Mouse (Mus musculus) kidney, adult 11 months (tissue): ENCODE measurements around the gene Zfp780b.
"Not testable (repeated sequence)": the region's sequence is repeated elsewhere in the genome, so short reads cannot be mapped to it uniquely, and the experiment has no call there.

Experiments used
- DNase-seq: peaks from one replicate; pipeline ENCODE4 v3.0.0; 2022

The Zfp780b gene

DNA sequence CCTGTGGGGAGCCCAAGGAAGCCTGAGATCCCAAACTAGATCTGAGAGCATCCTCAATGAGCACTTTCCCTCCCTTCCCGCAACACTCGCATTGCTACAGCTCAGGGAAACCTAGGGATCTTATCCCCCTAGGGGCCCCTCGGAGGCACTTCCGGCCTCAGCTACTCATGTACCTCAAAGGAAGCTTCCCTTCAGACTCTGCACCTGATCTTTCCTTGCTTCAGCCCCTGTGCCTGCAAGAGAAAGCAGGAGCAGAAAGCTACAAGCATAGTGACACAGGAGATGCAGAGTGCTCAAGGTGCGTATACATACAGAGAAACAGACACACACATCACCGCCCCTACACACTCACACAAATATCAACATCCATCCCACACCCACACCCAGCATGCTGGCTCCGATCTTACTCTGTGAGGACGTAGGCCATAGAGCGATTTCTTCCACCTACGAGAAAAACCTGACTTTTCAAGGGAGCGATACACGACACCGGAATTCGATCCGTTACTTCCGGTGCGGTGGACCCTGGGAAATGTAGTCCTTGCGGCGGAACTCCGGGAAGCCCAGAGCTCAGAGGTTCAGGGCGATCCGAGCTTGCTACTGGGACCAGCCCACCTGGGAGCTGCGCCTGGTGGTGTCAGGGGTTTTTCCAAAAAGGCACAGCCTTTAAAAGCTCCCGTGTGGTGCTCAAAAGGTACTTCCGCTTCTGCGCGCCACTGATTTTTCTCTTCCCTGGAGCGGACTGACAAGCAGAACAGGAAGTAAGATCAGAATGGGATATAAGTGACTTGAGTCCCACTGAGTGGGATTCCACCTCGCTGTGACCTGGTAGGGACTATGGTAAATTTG, at the start of gene Zfp780b:
TSS of gene Zfp780b (minus strand) at position 489 of the 846 bp plus-strand sequence.
- DNase-seq, result peak; percentile 73

DNA sequence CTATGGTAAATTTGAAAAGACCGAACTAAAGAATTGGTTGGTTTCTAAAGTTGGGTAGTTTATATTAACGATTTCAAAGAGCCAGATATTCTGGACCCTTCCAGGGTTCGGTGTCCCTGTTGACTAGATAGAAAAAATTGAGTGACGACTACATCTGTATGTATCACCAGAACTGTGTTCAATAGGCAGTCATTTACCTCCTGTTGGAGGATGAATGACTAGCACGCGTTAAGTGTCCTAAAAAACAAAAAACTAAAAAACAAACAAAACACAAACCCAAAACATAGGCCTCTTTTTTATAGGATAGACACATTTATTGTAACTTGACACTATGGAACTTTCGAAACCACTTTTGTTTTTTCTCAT, 35.5 kb upstream of the Zfp780b start:
- DNase-seq, result no peak

DNA sequence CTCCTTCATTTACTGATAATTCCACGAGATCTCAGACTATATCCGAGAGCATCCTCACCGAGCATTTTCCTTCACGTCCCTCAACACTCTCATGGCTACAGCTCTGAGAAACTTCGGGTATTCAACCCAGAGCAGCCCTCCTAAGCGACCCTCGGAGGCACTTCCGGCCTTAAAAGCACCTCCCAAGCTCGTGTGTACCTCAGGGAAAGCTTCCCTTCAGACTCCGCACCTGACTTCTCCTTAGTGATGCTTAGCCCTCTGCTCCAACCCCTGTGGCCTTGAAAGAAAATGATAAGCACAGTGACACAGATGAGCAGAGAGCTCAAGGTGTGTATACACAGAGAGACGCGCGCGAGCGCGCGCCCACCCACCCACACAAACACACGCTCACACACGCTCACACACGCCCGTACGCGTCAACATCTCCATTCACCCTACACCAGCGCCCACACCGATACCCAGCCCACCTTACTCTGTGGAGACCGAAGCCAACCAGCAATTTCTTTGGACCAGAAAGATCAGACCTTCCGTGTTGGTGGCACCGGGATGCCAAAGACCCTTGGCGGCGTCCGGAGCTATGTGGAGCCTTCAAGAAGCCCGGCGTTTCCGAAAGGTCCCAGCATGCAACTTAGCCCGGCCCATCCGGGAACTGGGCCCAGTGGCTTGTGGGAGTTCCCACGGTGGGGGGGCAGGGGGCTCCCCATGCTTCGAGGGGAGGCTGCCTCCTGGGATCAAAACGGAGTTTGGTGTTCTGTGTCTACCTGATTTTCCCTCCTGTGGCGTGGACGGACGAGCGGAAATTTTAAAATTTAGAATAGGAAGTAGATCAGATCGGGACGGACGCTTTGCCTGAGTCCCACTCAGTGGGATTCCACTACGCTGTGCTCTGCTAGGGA, 34.8 kb upstream of the Zfp780b start, which contains the start of gene Zfp850:
TSS of gene Zfp850 (minus strand) at position 567 of the 896 bp plus-strand sequence.
- DNase-seq, result peak; percentile 59

DNA sequence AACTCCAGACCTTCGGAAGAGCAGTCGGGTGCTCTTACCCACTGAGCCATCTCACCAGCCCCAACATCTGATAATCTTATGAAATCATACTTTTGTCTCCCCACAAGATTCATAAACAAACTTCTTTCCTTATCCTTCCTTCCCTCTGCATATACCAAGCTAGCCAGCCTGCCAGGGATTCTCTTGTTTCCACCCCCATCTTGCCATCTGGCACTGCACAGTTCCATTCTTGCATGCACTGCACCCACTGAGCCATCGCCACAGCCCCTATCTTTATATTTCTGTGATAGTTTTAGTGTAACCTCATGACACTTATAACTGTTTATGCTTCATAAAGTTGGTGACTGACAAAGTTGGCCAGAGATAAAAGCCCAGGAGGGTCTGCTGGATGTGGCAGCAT, 31.3 kb upstream of the Zfp780b start:
- no peak for DNase-seq

DNA sequence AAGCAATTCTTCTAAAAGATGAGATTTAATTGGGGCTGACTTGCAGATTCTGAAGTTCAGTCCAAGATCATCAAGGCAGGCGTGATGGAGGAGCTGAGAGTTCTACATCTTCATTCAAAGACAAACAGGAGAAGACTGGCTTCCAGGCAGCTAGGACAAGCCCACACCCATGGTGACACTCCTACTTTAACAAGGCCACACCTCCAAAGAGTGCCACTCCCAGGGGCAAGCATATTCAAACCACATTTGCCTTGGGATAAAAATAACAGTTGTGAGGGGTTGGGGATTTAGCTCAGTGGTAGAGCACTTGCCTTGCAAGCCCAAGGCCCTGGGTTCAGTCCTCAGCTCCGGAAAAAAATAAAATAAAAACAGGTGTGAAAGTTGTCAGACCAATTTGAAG, 3.2 kb upstream of the Zfp780b start:
- no peak for DNase-seq

DNA sequence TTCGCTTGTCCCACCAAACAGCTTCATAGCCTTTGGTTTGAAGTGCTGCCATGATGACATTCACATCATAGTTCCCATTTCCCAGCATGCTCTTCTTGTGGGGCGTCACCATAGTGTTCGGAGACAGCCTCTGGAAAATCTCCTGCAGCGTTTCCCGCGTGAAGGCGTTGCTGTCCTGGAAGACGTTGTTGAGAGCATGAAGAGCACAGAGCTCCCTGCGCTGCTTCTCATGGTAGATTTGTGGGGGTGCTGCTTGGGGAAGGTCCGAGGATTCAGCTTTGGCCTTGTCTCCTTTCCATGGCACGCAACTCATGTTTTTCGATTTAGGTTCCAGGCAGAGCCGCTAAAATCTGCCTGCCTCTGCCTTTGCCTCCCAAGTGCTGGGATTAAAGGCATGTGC, 29.5 kb downstream of the Zfp780b start:
- DNase-seq, result not testable (repeated sequence)

DNA sequence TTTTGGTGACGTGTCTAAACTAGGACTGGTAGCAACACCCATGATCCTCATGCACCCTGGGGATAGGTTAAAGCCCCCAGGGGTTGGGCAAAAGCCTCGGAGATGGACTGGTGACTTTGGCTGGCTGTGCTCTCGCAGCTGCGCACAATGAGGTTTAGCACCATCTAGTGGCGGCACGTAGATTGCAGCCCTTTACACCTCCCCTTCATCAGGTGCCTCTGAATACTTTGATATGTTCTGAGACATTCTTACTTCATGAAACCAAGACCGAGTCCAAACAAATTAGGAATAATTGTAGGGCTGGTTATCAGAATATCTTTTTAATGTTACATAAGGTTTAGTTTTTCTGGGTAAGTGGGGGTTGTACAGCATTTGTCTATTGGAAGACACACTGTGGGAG, 37.1 kb downstream of the Zfp780b start:
- not testable (repeated sequence) for DNase-seq

DNA sequence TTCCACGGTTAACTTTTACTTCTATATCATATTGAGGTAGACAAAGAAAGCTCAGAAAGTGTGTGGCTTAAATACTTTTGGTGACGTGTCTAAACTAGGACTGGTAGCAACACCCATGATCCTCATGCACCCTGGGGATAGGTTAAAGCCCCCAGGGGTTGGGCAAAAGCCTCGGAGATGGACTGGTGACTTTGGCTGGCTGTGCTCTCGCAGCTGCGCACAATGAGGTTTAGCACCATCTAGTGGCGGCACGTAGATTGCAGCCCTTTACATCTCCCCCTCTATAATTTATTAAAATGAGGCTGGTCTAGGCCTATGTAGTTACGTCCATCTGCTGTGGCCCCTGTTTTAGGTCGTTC, 45.2 kb downstream of the Zfp780b start:
- not testable (repeated sequence) for DNase-seq

DNA sequence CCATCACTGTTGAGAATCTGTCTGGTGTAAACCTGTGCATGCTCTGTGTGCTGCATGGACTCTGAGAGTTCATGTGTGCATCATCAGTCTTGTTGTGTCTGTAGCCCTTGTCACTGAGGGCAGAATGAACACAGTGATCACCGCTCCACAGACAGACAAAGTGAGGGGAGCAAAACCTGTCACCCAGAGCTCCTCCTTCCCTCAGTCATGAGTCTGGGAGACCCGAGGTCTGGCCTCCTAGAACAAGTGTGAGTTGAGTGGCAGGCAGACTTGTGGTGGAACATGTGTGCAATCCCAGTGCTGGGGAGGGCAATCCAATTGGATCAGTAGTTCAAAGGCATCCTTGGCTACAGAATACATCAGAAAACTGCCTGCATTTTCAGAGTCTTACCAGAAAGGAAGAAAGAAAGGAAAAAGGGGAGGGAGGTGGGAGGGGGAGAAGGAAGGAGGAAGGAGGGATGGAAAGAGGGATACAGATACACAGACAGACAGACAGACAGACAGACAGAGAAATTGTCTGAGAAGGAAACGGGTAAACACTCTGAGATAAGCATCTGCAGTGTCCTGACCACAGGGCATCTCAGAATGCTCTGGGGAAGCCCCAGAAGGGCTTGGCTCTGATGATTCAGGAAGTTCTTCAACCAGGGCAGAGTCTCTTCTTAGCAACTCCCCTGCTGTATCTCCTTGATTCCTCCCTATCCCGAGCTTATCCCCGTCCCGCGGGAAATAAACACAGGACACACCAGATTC, 45.7 kb downstream of the Zfp780b start:
- no peak for DNase-seq

DNA sequence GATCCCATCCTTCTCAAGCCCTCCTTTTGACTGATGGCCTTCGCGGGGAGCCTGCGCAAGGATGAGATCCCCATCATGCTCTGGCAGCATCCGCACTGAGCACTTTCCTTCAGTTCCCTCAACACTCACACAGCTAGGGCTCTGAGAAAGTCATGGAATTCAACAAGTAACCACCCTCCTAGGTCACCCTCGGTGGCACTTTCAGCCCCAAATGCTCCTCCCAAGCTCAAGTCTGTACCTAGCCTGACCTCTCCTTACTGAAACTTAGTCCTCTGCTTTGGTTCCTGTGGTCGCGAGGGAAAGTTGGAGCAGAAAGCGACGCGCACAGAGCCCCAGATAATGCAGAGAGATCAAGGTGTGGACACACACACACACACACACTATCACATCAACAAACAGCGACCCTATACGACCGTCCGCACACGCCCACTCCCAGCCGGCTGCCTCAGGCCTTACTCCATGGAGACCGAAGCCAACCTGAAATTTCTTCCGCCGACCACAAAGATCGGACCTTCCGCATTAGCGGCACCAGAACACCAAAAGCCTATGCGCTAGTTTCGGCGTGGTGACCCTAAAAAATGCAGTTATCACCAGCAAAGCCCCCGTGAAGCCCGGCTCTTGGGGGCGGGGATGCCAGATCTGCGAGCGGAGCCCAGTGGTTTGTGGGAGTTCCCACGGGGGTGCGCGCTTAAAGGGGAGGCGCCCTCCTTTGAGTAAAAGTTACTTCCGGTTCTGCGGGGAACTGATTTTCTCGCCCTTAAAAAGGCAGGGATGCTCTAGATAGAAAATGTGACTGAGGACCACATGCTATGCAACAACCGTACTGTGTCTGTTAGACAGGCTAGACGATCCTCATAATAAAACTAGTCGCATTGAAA, 49.9 kb downstream of the Zfp780b start, which contains the start of gene Zfp974:
TSS of gene Zfp974 (minus strand) at position 643 of the 878 bp plus-strand sequence.
- peak; percentile 37 for DNase-seq

DNA sequence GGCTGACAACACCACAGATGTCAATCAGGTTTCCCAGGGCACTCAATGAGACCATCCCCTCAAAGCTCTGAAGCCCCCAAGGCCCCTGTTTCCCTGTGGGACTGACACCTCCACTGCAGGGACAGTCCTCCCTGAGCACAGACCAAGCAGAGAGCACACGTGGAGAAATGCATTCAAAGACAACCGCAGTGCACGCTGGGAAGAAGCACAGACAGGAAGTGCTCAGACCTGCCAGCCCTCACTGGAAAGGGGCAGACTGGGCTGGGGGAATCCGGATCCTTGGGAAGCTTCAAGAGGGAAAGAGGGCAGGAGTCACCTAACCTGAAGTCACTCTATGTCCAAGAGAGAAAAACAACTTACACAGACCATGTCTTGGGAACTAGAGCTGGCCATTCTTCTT, 51.9 kb downstream of the Zfp780b start:
- not testable (repeated sequence) for DNase-seq

DNA sequence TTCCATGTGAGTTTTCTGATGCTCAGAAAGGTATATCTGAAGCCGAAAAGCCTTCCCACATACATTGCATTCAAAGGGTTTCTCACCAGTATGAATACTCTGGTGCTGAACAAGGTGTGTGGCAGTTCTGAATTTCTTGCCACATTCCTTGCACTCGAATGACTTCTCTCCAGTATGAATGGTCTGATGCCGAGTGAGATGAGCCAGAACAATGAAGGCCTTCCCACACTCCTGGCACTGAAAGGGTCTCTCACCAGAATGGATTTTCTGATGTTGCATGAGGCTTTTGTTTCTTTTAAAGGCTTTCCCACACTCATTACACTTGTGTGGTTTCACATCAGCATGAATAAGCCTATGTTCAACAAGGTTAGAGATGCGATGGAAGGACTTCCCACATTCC, 68.0 kb downstream of the Zfp780b start:
- not testable (repeated sequence) for DNase-seq
